Mouse (Mus musculus) small intestine, adult 2 months (tissue): ENCODE measurements around the gene Olfr1445.

Source experiments
- CTCF ChIP-seq: fragments of 200-500 bp; IDR thresholded peaks from 2 replicates; pipeline ENCODE4 v1.5.1; 2012; ENCODE audit warnings: low read depth, mild to moderate bottlenecking, control low read depth, inconsistent platforms, low read length, moderate library complexity, mixed read lengths; ENCODE audit not compliant: insufficient replicate concordance, insufficient read length; ENCODE audit errors: extremely low read depth
- POLR2A ChIP-seq: fragments of 200-500 bp; IDR thresholded peaks from 2 replicates; pipeline ENCODE4 v1.6.1; 2012; ENCODE audit warnings: low read depth, mild to moderate bottlenecking, control low read depth, inconsistent platforms, low read length, moderate library complexity

DNA sequence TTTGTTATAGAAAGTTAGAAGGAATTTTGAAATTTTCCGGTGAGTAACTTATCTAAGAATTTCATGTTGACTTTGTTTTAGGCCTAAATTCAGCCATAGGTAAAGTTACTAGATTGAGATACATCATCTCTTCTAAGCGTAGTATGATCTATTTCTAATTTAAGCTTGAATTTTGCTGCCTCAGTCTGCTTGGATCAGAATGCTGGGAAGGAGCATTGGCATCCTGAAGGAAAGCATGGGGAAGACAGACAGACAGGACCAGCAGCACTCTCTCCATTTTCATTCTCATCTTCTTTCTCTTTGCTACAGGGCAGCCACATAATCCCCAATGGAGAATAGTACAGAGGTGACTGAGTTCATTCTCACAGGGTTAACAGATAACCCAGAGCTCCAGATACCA lies at the start of gene Olfr1445:
- TF ChIP-seq CTCF (no peak), POLR2A (no peak)
